Mouse (Mus musculus): ENCODE measurements around the gene Spag9. TPM values are rescaled to one million over a fixed set of nuclear protein-coding genes. Genes with fewer than 3 reads are reported as not detected.

The Spag9 gene
- 38.1 and 40.4 TPM in 2 replicates for polyA plus RNA-seq (2014; fragmentation: Nextera tagmentation; extraction: Ambion mirVana)

- no peaks in the 10 kb centered on the region for H3K9me3 ChIP-seq (replicated peaks; ENCODE audit: control insufficient read depth, low read length)
- no peaks in the 10 kb centered on the region for H3K27me3 ChIP-seq (ENCODE audit: control insufficient read depth, insufficient read depth, low read length)
- H3K36me3 ChIP-seq (ENCODE audit: control insufficient read depth, insufficient read depth, low read length): no peaks in the 10 kb centered on the region
- H3K4me2 ChIP-seq: peak within 1 kb of the TSS; percentile 65
- peak within 1 kb of the TSS; percentile 69 for H3K4me3 ChIP-seq (ENCODE audit: low read depth, low read length)
- peak; percentile 91 for ATAC-seq (replicated peaks; ENCODE audit: insufficient number of reproducible peaks, low FRiP score, low TSS enrichment)
- H3K9ac ChIP-seq (ENCODE audit: low read depth, low read length): peak within 1 kb of the TSS; percentile 89
- H3K4me1 ChIP-seq (ENCODE audit: control insufficient read depth, insufficient read depth, low read length): peaks cover 21% of the 10 kb centered on the region
- H3K27ac ChIP-seq (ENCODE audit: low read depth, low read length): peak within 1 kb of the TSS; percentile 99
- WGBS (ENCODE audit: insufficient replicate concordance): 2% methylated on average over 40 of the region's 70 CpGs
Measured at GRCm38 (mm10) chr11:93995720-93996305, at the start of gene Spag9. Spag9 (plus strand) TSS chr11:93996091.

GRCm38 (mm10) chr11:93948887-93949567, 46.9 kb upstream of the Spag9 start:
- ATAC-seq (replicated peaks; ENCODE audit: insufficient number of reproducible peaks, low FRiP score, low TSS enrichment): no peak
- peaks cover 20% of the 10 kb centered on the region for H3K36me3 ChIP-seq (ENCODE audit: control insufficient read depth, insufficient read depth, low read length)
- H3K4me1 ChIP-seq (ENCODE audit: control insufficient read depth, insufficient read depth, low read length): peaks cover 4% of the 10 kb centered on the region; the same call in 1 of the 2 replicates
- 83% methylated on average over 9 of the region's 9 CpGs for WGBS (ENCODE audit: insufficient replicate concordance)
- H3K9ac ChIP-seq (ENCODE audit: low read depth, low read length): no peak overlapping the region
- H3K4me3 ChIP-seq (ENCODE audit: low read depth, low read length): no peak overlapping the region
- H3K27ac ChIP-seq (ENCODE audit: low read depth, low read length): no peak overlapping the region
- no peaks in the 10 kb centered on the region for H3K27me3 ChIP-seq (ENCODE audit: control insufficient read depth, insufficient read depth, low read length)
- no peaks in the 10 kb centered on the region for H3K9me3 ChIP-seq (replicated peaks; ENCODE audit: control insufficient read depth, low read length)
- H3K4me2 ChIP-seq: no peak overlapping the region

- Histone ChIP-seq H3K4me3 (ENCODE audit: low read depth, low read length) (no peak overlapping the region), H3K9ac (ENCODE audit: low read depth, low read length) (no peak overlapping the region), H3K36me3 (ENCODE audit: control insufficient read depth, insufficient read depth, low read length) (peaks cover 20% of the 10 kb centered on the region), H3K27ac (ENCODE audit: low read depth, low read length) (no peak overlapping the region), H3K9me3 (replicated peaks; ENCODE audit: control insufficient read depth, low read length) (no peaks in the 10 kb centered on the region), H3K27me3 (ENCODE audit: control insufficient read depth, insufficient read depth, low read length) (no peaks in the 10 kb centered on the region), H3K4me1 (ENCODE audit: control insufficient read depth, insufficient read depth, low read length) (peaks cover 6% of the 10 kb centered on the region; the same call in 1 of the 2 replicates), H3K4me2 (no peak overlapping the region)
- ATAC-seq (replicated peaks; ENCODE audit: insufficient number of reproducible peaks, low FRiP score, low TSS enrichment): no peak
- 83% methylated on average over 1 of the region's 1 CpGs for WGBS (ENCODE audit: insufficient replicate concordance)
Measured at GRCm38 (mm10) chr11:93950045-93950444, 45.8 kb upstream of the Spag9 start.

- Histone ChIP-seq H3K27ac (ENCODE audit: low read depth, low read length) (no peak overlapping the region), H3K4me2 (no peak overlapping the region), H3K9me3 (replicated peaks; ENCODE audit: control insufficient read depth, low read length) (no peaks in the 10 kb centered on the region), H3K27me3 (ENCODE audit: control insufficient read depth, insufficient read depth, low read length) (no peaks in the 10 kb centered on the region), H3K4me1 (ENCODE audit: control insufficient read depth, insufficient read depth, low read length) (peaks cover 10% of the 10 kb centered on the region), H3K4me3 (ENCODE audit: low read depth, low read length) (no peak overlapping the region), H3K9ac (ENCODE audit: low read depth, low read length) (no peak overlapping the region), H3K36me3 (ENCODE audit: control insufficient read depth, insufficient read depth, low read length) (peaks cover 20% of the 10 kb centered on the region)
- 72% methylated on average over 5 of the region's 5 CpGs for WGBS (ENCODE audit: insufficient replicate concordance)
- no peak for ATAC-seq (replicated peaks; ENCODE audit: insufficient number of reproducible peaks, low FRiP score, low TSS enrichment)
Measured at GRCm38 (mm10) chr11:93952376-93952775, 43.5 kb upstream of the Spag9 start.

- H3K36me3 ChIP-seq (ENCODE audit: control insufficient read depth, insufficient read depth, low read length): peaks cover 18% of the 10 kb centered on the region
Measured at GRCm38 (mm10) chr11:93954738-93955255, 41.1 kb upstream of the Spag9 start.

GRCm38 (mm10) chr11:93955256-93956150, 40.4 kb upstream of the Spag9 start:
- peaks cover 22% of the 10 kb centered on the region for H3K36me3 ChIP-seq (ENCODE audit: control insufficient read depth, insufficient read depth, low read length)
- WGBS (ENCODE audit: insufficient replicate concordance): under 1% methylated on average over 66 of the region's 67 CpGs
- H3K9ac ChIP-seq (ENCODE audit: low read depth, low read length): peak overlapping the region; percentile 81
- peak overlapping the region; percentile 59 for H3K4me3 ChIP-seq (ENCODE audit: low read depth, low read length)
- peak; percentile 96 for ATAC-seq (replicated peaks; ENCODE audit: insufficient number of reproducible peaks, low FRiP score, low TSS enrichment)
- H3K4me2 ChIP-seq: peak overlapping the region; percentile 81
- H3K27ac ChIP-seq (ENCODE audit: low read depth, low read length): peak overlapping the region; percentile 87
- H3K9me3 ChIP-seq (replicated peaks; ENCODE audit: control insufficient read depth, low read length): no peaks in the 10 kb centered on the region
- H3K27me3 ChIP-seq (ENCODE audit: control insufficient read depth, insufficient read depth, low read length): no peaks in the 10 kb centered on the region
- H3K4me1 ChIP-seq (ENCODE audit: control insufficient read depth, insufficient read depth, low read length): peaks cover 10% of the 10 kb centered on the region

More at GRCm38 (mm10) chr11:93954738-93955255, 41.1 kb upstream of the Spag9 start:
- peaks cover 10% of the 10 kb centered on the region for H3K4me1 ChIP-seq (ENCODE audit: control insufficient read depth, insufficient read depth, low read length)
- no peaks in the 10 kb centered on the region for H3K27me3 ChIP-seq (ENCODE audit: control insufficient read depth, insufficient read depth, low read length)
- peak overlapping the region; percentile 59 for H3K4me3 ChIP-seq (ENCODE audit: low read depth, low read length)
- H3K9ac ChIP-seq (ENCODE audit: low read depth, low read length): peak overlapping the region; percentile 81
- peak overlapping the region; percentile 81 for H3K4me2 ChIP-seq
- WGBS (ENCODE audit: insufficient replicate concordance): 32% methylated on average over 13 of the region's 13 CpGs
- no peaks in the 10 kb centered on the region for H3K9me3 ChIP-seq (replicated peaks; ENCODE audit: control insufficient read depth, low read length)
- H3K27ac ChIP-seq (ENCODE audit: low read depth, low read length): peak overlapping the region; percentile 87
- no peak for ATAC-seq (replicated peaks; ENCODE audit: insufficient number of reproducible peaks, low FRiP score, low TSS enrichment)

GRCm38 (mm10) chr11:93956159-93956558, 39.7 kb upstream of the Spag9 start, which contains the start of gene Nme2:
Nme2 (minus strand) TSS chr11:93956259.
- Histone ChIP-seq H3K4me1 (ENCODE audit: control insufficient read depth, insufficient read depth, low read length) (peaks cover 10% of the 10 kb centered on the region), H3K36me3 (ENCODE audit: control insufficient read depth, insufficient read depth, low read length) (peaks cover 22% of the 10 kb centered on the region)
- under 1% methylated on average over 6 of the region's 6 CpGs for WGBS (ENCODE audit: insufficient replicate concordance)

GRCm38 (mm10) chr11:93957031-93957555, 38.8 kb upstream of the Spag9 start:
- H3K4me3 ChIP-seq (ENCODE audit: low read depth, low read length): no peak overlapping the region
- ATAC-seq (replicated peaks; ENCODE audit: insufficient number of reproducible peaks, low FRiP score, low TSS enrichment): no peak
- no peaks in the 10 kb centered on the region for H3K9me3 ChIP-seq (replicated peaks; ENCODE audit: control insufficient read depth, low read length)
- H3K9ac ChIP-seq (ENCODE audit: low read depth, low read length): no peak overlapping the region
- no peaks in the 10 kb centered on the region for H3K27me3 ChIP-seq (ENCODE audit: control insufficient read depth, insufficient read depth, low read length)
- peaks cover 22% of the 10 kb centered on the region for H3K36me3 ChIP-seq (ENCODE audit: control insufficient read depth, insufficient read depth, low read length)
- H3K27ac ChIP-seq (ENCODE audit: low read depth, low read length): no peak overlapping the region
- H3K4me2 ChIP-seq: no peak overlapping the region
- H3K4me1 ChIP-seq (ENCODE audit: control insufficient read depth, insufficient read depth, low read length): peaks cover 10% of the 10 kb centered on the region
- 84% methylated on average over 2 of the region's 2 CpGs for WGBS (ENCODE audit: insufficient replicate concordance)

More at GRCm38 (mm10) chr11:93956159-93956558, 39.7 kb upstream of the Spag9 start, which contains the start of gene Nme2:
- H3K9ac ChIP-seq (ENCODE audit: low read depth, low read length): peak within 1 kb of the TSS; percentile 81
- peak within 1 kb of the TSS; percentile 59 for H3K4me3 ChIP-seq (ENCODE audit: low read depth, low read length)
- peak within 1 kb of the TSS; percentile 81 for H3K4me2 ChIP-seq
- no peaks in the 10 kb centered on the region for H3K27me3 ChIP-seq (ENCODE audit: control insufficient read depth, insufficient read depth, low read length)
- peak within 1 kb of the TSS; percentile 87 for H3K27ac ChIP-seq (ENCODE audit: low read depth, low read length)
- ATAC-seq (replicated peaks; ENCODE audit: insufficient number of reproducible peaks, low FRiP score, low TSS enrichment): 0 out of 2 replicates have a peak, but pooled peaks have one; percentile 0
- H3K9me3 ChIP-seq (replicated peaks; ENCODE audit: control insufficient read depth, low read length): no peaks in the 10 kb centered on the region

All from heart, embryonic 11.5 days (tissue).